In the genomic region with DNA sequence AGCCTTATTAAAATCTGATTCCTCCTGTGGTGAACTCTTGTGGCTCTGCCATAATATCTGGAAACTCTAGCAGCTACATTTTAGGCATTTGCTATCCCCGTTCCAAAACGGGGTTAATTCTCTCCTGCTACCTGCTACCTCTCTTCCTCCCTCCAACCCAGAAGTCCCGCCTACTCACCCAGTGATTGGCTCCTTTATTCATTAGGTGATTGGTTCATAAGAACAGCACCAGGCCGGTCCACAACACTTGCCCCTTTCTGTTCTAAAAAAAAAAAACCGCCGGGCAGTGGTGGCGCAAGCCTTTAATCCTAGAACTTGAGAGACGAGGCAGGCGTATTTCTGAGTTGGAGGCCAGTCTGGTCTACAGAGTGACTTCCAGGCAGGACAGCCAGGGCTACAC, we compare ENCODE assay signal across 8 mouse cellular contexts. TPM values are rescaled to one million over a fixed set of nuclear protein-coding genes. Genes with fewer than 3 reads are reported as not detected.
DNase-seq lines count a peak whose midpoint lies in the region; ATAC-seq and TF ChIP-seq lines count a peak whose summit lies in the region.

No protein-coding gene starts in this region.

- H3K4me1 ChIP-seq in limb, embryonic 12.5 days (replicated peaks) = no peaks in the 10 kb centered on the region
- no peaks in the 10 kb centered on the region for H3K4me1 ChIP-seq in limb, embryonic 10.5 days
- H3K4me1 ChIP-seq in cerebellum, adult 2 months (ENCODE audit: control insufficient read depth, insufficient read depth, low read length) = no peaks in the 10 kb centered on the region

- DNase-seq in limb, embryonic 10.5 days (ENCODE audit: low spot score) = no peak
- DNase-seq in brain, embryonic 14.5 days (ENCODE audit: low read depth) = peak; percentile 3
- peak; percentile 49 to 68 for DNase-seq in kidney, adult 8-10 months
- DNase-seq in lung, postnatal 10 days = peak; percentile 32
- DNase-seq in frontal cortex, postnatal 14 days (ENCODE audit: low spot score in 2 of 2) = no peak
- no peak for DNase-seq in cerebellum, postnatal 25 days
- no peak for DNase-seq in cerebellum, adult 2 months

- H3K9ac ChIP-seq in limb, embryonic 12.5 days (replicated peaks) = no peak overlapping the region

- H3K27me3 ChIP-seq in limb, embryonic 12.5 days = no peaks in the 10 kb centered on the region
- no peaks in the 10 kb centered on the region for H3K27me3 ChIP-seq in limb, embryonic 10.5 days (ENCODE audit: low read depth, poor library complexity, severe bottlenecking)
- no peaks in the 10 kb centered on the region for H3K27me3 ChIP-seq in cerebellum, adult 2 months (ENCODE audit: control insufficient read depth, insufficient read depth, low read length)

- no peak for TF ChIP-seq CTCF in brain, embryonic 14.5 days (IDR thresholded peaks at IDR 0.05; ENCODE audit: borderline replicate concordance, extremely low read depth, insufficient read depth, insufficient read length)
- no peak for TF ChIP-seq CTCF in cerebellum, adult 2 months (IDR thresholded peaks at IDR 0.05; ENCODE audit: borderline replicate concordance, insufficient read depth, low read depth, low read length)

- no peak for TF ChIP-seq POLR2A in brain, embryonic 14.5 days (IDR thresholded peaks at IDR 0.05; ENCODE audit: borderline replicate concordance, extremely low read depth, insufficient read depth, insufficient read length, poor library complexity, severe bottlenecking)
- no peak for TF ChIP-seq POLR2A in cerebellum, adult 2 months (IDR thresholded peaks at IDR 0.05; ENCODE audit: borderline replicate concordance, insufficient read depth, low read length)

- H3K27ac ChIP-seq in limb, embryonic 12.5 days = no peak overlapping the region
- no peak overlapping the region for H3K27ac ChIP-seq in limb, embryonic 10.5 days
- no peak overlapping the region for H3K27ac ChIP-seq in cerebellum, adult 2 months (ENCODE audit: insufficient read depth, low read length)

- no peaks in the 10 kb centered on the region for H3K36me3 ChIP-seq in limb, embryonic 12.5 days
- no peaks in the 10 kb centered on the region for H3K36me3 ChIP-seq in limb, embryonic 10.5 days

- no peaks in the 10 kb centered on the region for H3K9me3 ChIP-seq in limb, embryonic 12.5 days
- H3K9me3 ChIP-seq in limb, embryonic 10.5 days (replicated peaks) = no peaks in the 10 kb centered on the region

- no peak for ATAC-seq in limb, embryonic 12.5 days (ENCODE audit: insufficient number of reproducible peaks, insufficient read depth, low FRiP score, low TSS enrichment, low read depth)

- H3K4me3 ChIP-seq in limb, embryonic 12.5 days (replicated peaks) = no peak overlapping the region
- no peak overlapping the region for H3K4me3 ChIP-seq in limb, embryonic 10.5 days
- no peak overlapping the region for H3K4me3 ChIP-seq in cerebellum, adult 2 months (replicated peaks; ENCODE audit: insufficient read depth, low read depth, low read length)

- peak overlapping the region; percentile 23; the same call in 1 of the 2 replicates for H3K4me2 ChIP-seq in limb, embryonic 12.5 days

- 19% methylated on average over 9 of the region's 9 CpGs for WGBS in limb, embryonic 12.5 days
- WGBS in limb, embryonic 10.5 days = 19% methylated on average over 9 of the region's 9 CpGs
- 22% methylated on average over 9 of the region's 9 CpGs for whole genome bisulfite sequencing in cerebellum, adult 2 months

RNA-seq across cellular contexts. Expression of a gene that starts 20.8 kb away (rescaled TPM):
- polyA plus RNA-seq in limb, embryonic 12.5 days (2016; fragmentation: Nextera tagmentation; extraction: Ambion mirVana) = not detected in 2 replicates
- polyA plus RNA-seq in limb, embryonic 10.5 days (2016; fragmentation: Nextera tagmentation; extraction: Ambion mirVana) = not detected in 2 replicates
- polyA plus RNA-seq in brain, embryonic 14.5 days (2012; rRNA removed) = 1.7 and 1.8 TPM in 2 replicates
- 2.6 and 2.7 TPM in 2 replicates for polyA plus RNA-seq in cerebellum, adult 2 months (2012; rRNA removed)

RNA-seq across cellular contexts. Expression of a gene that starts 22.0 kb away (rescaled TPM):
- 385 and 392 TPM in 2 replicates for polyA plus RNA-seq in limb, embryonic 12.5 days (2016; fragmentation: Nextera tagmentation; extraction: Ambion mirVana)
- 360 and 392 TPM in 2 replicates for polyA plus RNA-seq in limb, embryonic 10.5 days (2016; fragmentation: Nextera tagmentation; extraction: Ambion mirVana)
- 198 and 266 TPM in 2 replicates for polyA plus RNA-seq in brain, embryonic 14.5 days (2012; rRNA removed)
- polyA plus RNA-seq in cerebellum, adult 2 months (2012; rRNA removed) = 426 and 441 TPM in 2 replicates

RNA-seq across cellular contexts. Expression of a gene that starts 34.6 kb away (rescaled TPM):
- polyA plus RNA-seq in limb, embryonic 12.5 days (2016; fragmentation: Nextera tagmentation; extraction: Ambion mirVana) = 36.5 and 37.8 TPM in 2 replicates
- polyA plus RNA-seq in limb, embryonic 10.5 days (2016; fragmentation: Nextera tagmentation; extraction: Ambion mirVana) = 33.3 and 36.0 TPM in 2 replicates
- polyA plus RNA-seq in brain, embryonic 14.5 days (2012; rRNA removed) = 26.1 and 27.6 TPM in 2 replicates
- polyA plus RNA-seq in cerebellum, adult 2 months (2012; rRNA removed) = 33.2 and 34.5 TPM in 2 replicates

RNA-seq across cellular contexts. Expression of a gene that starts 34.6 kb away (rescaled TPM):
- polyA plus RNA-seq in limb, embryonic 12.5 days (2016; fragmentation: Nextera tagmentation; extraction: Ambion mirVana) = 133 and 136 TPM in 2 replicates
- 181 and 186 TPM in 2 replicates for polyA plus RNA-seq in limb, embryonic 10.5 days (2016; fragmentation: Nextera tagmentation; extraction: Ambion mirVana)
- 68.2 and 70.7 TPM in 2 replicates for polyA plus RNA-seq in brain, embryonic 14.5 days (2012; rRNA removed)
- 70.9 and 79.1 TPM in 2 replicates for polyA plus RNA-seq in cerebellum, adult 2 months (2012; rRNA removed)

RNA-seq across cellular contexts. Expression of a gene that starts 49.9 kb away (rescaled TPM):
- polyA plus RNA-seq in limb, embryonic 12.5 days (2016; fragmentation: Nextera tagmentation; extraction: Ambion mirVana) = 69.5 and 70.3 TPM in 2 replicates
- polyA plus RNA-seq in limb, embryonic 10.5 days (2016; fragmentation: Nextera tagmentation; extraction: Ambion mirVana) = 80.3 and 94.7 TPM in 2 replicates
- polyA plus RNA-seq in brain, embryonic 14.5 days (2012; rRNA removed) = 64.9 and 80.1 TPM in 2 replicates
- polyA plus RNA-seq in cerebellum, adult 2 months (2012; rRNA removed) = 60.9 and 61.1 TPM in 2 replicates

Comparison
In these comparisons a context has a peak if more than half of its experiments do, and no peak if none do; other contexts are left out.
1. DNase-seq: peak in brain, embryonic 14.5 days (single experiment), kidney, adult 8-10 months (2 of 2) and lung, postnatal 10 days (single experiment); none in limb, embryonic 10.5 days (single experiment), frontal cortex, postnatal 14 days (0 of 2), cerebellum, postnatal 25 days (0 of 2) and cerebellum, adult 2 months (0 of 2).